Mouse (Mus musculus) ES-Bruce4 (cell line): ENCODE data around the gene Col5a1.

Source experiments
- CTCF ChIP-seq: IDR thresholded peaks from one replicate; pipeline ENCODE4 v1.8.1; 2011; ENCODE audit warnings: low read depth, low read length
- EP300 ChIP-seq: IDR thresholded peaks from 2 replicates; pipeline ENCODE4 v1.6.1; 2011; ENCODE audit warnings: low read depth, low read length; ENCODE audit not compliant: insufficient read depth

- no peak for TF ChIP-seq CTCF
- TF ChIP-seq EP300: no peak
These were observed 154.2 kb downstream of the Col5a1 start for GRCm38 (mm10) chr2:28040466-28040865.
